8 mouse cellular contexts compared by ENCODE assay signal in the genomic region with DNA sequence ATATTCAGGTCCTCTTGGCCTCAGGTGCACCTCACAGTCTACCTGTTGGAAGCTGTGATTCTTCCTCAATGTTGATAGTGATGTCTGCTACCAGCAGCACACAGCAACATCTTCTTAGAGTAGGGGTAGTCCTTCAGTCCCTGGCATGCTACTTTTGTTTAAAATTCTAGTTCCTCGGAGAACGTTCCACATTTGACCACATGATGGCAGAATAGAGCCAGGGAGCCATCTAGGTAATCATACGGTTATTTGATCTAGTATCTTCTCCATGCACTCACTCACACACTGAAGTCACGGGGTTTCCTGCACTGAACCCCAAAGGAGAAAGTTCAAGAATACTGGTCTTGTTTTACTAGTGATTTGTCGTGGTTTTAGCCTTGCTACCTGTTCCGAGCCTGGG.
DNase-seq lines count a peak whose midpoint lies in the region; ATAC-seq lines count a peak whose summit lies in the region.

No protein-coding gene starts in this region.

- ATAC-seq in activated CD4-positive, CD25-positive, alpha-beta regulatory T cell, adult 4 months = no peak

- intact Hi-C loops in heart, postnatal 36 days (cut with DNase I) = no loop called here

- peak; percentile 9 to 18 for DNase-seq in heart, postnatal 36 days
- DNase-seq in heart, adult 8-10 months (ENCODE audit: low spot score) = no peak
- DNase-seq in thymus, postnatal 0 days (ENCODE audit: low spot score) = peak; percentile 15
- DNase-seq in thymus, postnatal 36 days = no peak
- peak; percentile 20 for DNase-seq in c-Kit-positive CD71-positive TER-119-negative erythroid progenitor cells, embryonic 14.5 days (ENCODE audit: low read depth)
- peak; percentile 62 for DNase-seq in kidney, postnatal 4 days
- DNase-seq in retina, postnatal 1 day = peak; percentile 43

Comparison
In these comparisons a context has a peak if more than half of its experiments do, and no peak if none do; other contexts are left out.
1. DNase-seq: peak in heart, postnatal 36 days (2 of 2), thymus, postnatal 0 days (single experiment), c-Kit-positive CD71-positive TER-119-negative erythroid progenitor cells, embryonic 14.5 days (single experiment), kidney, postnatal 4 days (2 of 2) and retina, postnatal 1 day (single experiment); none in heart, adult 8-10 months (single experiment) and thymus, postnatal 36 days (0 of 2).